Mouse (Mus musculus) hindbrain, embryonic 14.5 days (tissue): ENCODE results near the gene Olfr401. TPM values are rescaled to one million over a fixed set of nuclear protein-coding genes. Genes with fewer than 3 reads are reported as not detected.

ENCODE experiments used
- polyA plus RNA-seq: library from polyadenylated mRNA; unstranded; fragments of >200 nt; fragmentation: Nextera tagmentation; extraction: Ambion mirVana; gene quantifications from 2 replicates; pipeline ENCODE4 v1.2.1, GENCODE M21; 2014

The Olfr401 gene
- polyA plus RNA-seq, 1 experiment from 2014 or later, result not detected

Other genes starting within 250 kb of the Olfr401 start
- gene Olfr394, start 222.9 kb upstream of the Olfr401 start, polyA plus RNA-seq, result not detected in 2 replicates
- gene Olfr395, start 204.4 kb upstream of the Olfr401 start, polyA plus RNA-seq, result not detected in 2 replicates
- gene Olfr23, start 177.0 kb upstream of the Olfr401 start, polyA plus RNA-seq, result not detected in 2 replicates
- gene Olfr397, start 152.9 kb upstream of the Olfr401 start, polyA plus RNA-seq, result not detected in 2 replicates
- not detected in 2 replicates for gene Olfr398, start 123.3 kb upstream of the Olfr401 start, polyA plus RNA-seq
- gene Olfr139, start 57.2 kb upstream of the Olfr401 start, polyA plus RNA-seq, result not detected in 2 replicates
- gene Olfr399, start 57.1 kb upstream of the Olfr401 start, polyA plus RNA-seq, result not detected in 2 replicates
- gene Zfp616, start 43.8 kb upstream of the Olfr401 start, polyA plus RNA-seq, result not detected in 2 replicates
- gene Olfr402, start 39.8 kb downstream of the Olfr401 start, polyA plus RNA-seq, result not detected in 2 replicates
- gene Olfr403, start 72.5 kb downstream of the Olfr401 start, polyA plus RNA-seq, result not detected in 2 replicates
- not detected in 2 replicates for gene Olfr43, start 97.7 kb downstream of the Olfr401 start, polyA plus RNA-seq
- gene Olfr406, start 146.1 kb downstream of the Olfr401 start, polyA plus RNA-seq, result not detected in 2 replicates
- not detected in 2 replicates for gene Olfr59, start 170.0 kb downstream of the Olfr401 start, polyA plus RNA-seq
- gene Olfr410, start 224.3 kb downstream of the Olfr401 start, polyA plus RNA-seq, result not detected in 2 replicates
- gene Olfr411, start 238.9 kb downstream of the Olfr401 start, polyA plus RNA-seq, result not detected in 2 replicates
- not detected in 2 replicates for gene Olfr412, start 248.4 kb downstream of the Olfr401 start, polyA plus RNA-seq